Mouse (Mus musculus) forebrain, embryonic 13.5 days (tissue): Measurements from ENCODE around the gene Cyb561. TPM values are rescaled to one million over a fixed set of nuclear protein-coding genes. Genes with fewer than 3 reads are reported as not detected.

Source experiments
- ATAC-seq: fragments of 200-750 bp; cut with Nextera tagmentation; 2 replicates; pipeline ENCODE4 v1.8.0; 2017
- H3K27ac ChIP-seq: fragments of 300-500 bp; sonication (generic); 2 replicates; pipeline ENCODE4 v1.5.1; 2015; ENCODE audit warnings: inconsistent platforms, mild to moderate bottlenecking, moderate library complexity
- H3K27me3 ChIP-seq: fragments of 300-500 bp; sonication (generic); 2 replicates; pipeline ENCODE4 v1.6.1; 2015; ENCODE audit warnings: mild to moderate bottlenecking, inconsistent platforms
- H3K36me3 ChIP-seq: fragments of 300-500 bp; sonication (generic); 2 replicates; pipeline ENCODE4 v1.6.1; 2015; ENCODE audit warnings: mild to moderate bottlenecking, inconsistent platforms; ENCODE audit not compliant: poor library complexity, severe bottlenecking
- H3K4me1 ChIP-seq: fragments of 300-500 bp; sonication (generic); 2 replicates; pipeline ENCODE4 v1.6.1; 2015; ENCODE audit warnings: inconsistent platforms
- H3K4me2 ChIP-seq: fragments of 300-500 bp; sonication (generic); 2 replicates; pipeline ENCODE4 v1.6.1; 2015; ENCODE audit warnings: inconsistent platforms, mild to moderate bottlenecking, moderate library complexity
- H3K4me3 ChIP-seq: fragments of 300-500 bp; sonication (generic); 2 replicates; pipeline ENCODE4 v1.5.1; 2015; ENCODE audit warnings: mild to moderate bottlenecking, inconsistent platforms
- H3K9ac ChIP-seq: fragments of 300-500 bp; sonication (generic); 2 replicates; pipeline ENCODE4 v1.6.1; 2015; ENCODE audit warnings: mild to moderate bottlenecking, inconsistent platforms
- H3K9me3 ChIP-seq: fragments of 300-500 bp; sonication (generic); replicated peaks from 2 replicates; pipeline ENCODE4 v1.6.1; 2016; ENCODE audit warnings: inconsistent platforms
- WGBS: fragments of 180-500 bp; shearing (Covaris S2); methylation state at CpG from one replicate; pipeline ENCODE4 v1.1.7; 2015; 5-methylcytosine and 5-hydroxymethylcytosine counted together
- polyA plus RNA-seq: library from polyadenylated mRNA; unstranded; fragments of >200 nt; fragmentation: Nextera tagmentation; extraction: Ambion mirVana; gene quantifications from 2 replicates; pipeline ENCODE4 v1.2.1, GENCODE M21; 2015

The Cyb561 gene
- polyA plus RNA-seq, 1 experiment from 2014 or later: 17.2 TPM

GRCm38 (mm10) chr11:105934816-105935215, 18.3 kb downstream of the Cyb561 start:
- no peaks in the 10 kb centered on the region for H3K9me3 ChIP-seq
- no peak overlapping the region for H3K27ac ChIP-seq
- H3K27me3 ChIP-seq: no peaks in the 10 kb centered on the region

GRCm38 (mm10) chr11:105934303-105934711, 18.8 kb downstream of the Cyb561 start:
- H3K4me1 ChIP-seq: peaks cover 4% of the 10 kb centered on the region; the same call in 1 of the 2 replicates
- H3K27me3 ChIP-seq: no peaks in the 10 kb centered on the region
- no peak overlapping the region for H3K4me2 ChIP-seq
- no peaks in the 10 kb centered on the region for H3K36me3 ChIP-seq
- ATAC-seq: no peak
- WGBS: 71% methylated on average over 5 of the region's 5 CpGs
- no peak overlapping the region for H3K4me3 ChIP-seq
- H3K9ac ChIP-seq: no peak overlapping the region
- H3K27ac ChIP-seq: no peak overlapping the region
- no peaks in the 10 kb centered on the region for H3K9me3 ChIP-seq

More at GRCm38 (mm10) chr11:105934816-105935215, 18.3 kb downstream of the Cyb561 start:
- no peak for ATAC-seq
- Histone ChIP-seq H3K4me1 (peaks cover 4% of the 10 kb centered on the region; the same call in 1 of the 2 replicates), H3K4me2 (no peak overlapping the region), H3K4me3 (no peak overlapping the region), H3K36me3 (no peaks in the 10 kb centered on the region), H3K9ac (no peak overlapping the region)
- 46% methylated on average over 6 of the region's 6 CpGs for WGBS

GRCm38 (mm10) chr11:105933746-105934145, 19.4 kb downstream of the Cyb561 start:
- Histone ChIP-seq H3K27me3 (no peaks in the 10 kb centered on the region), H3K4me2 (no peak overlapping the region), H3K9me3 (no peaks in the 10 kb centered on the region), H3K4me3 (no peak overlapping the region), H3K4me1 (peaks cover 3% of the 10 kb centered on the region; the same call in 1 of the 2 replicates), H3K9ac (no peak overlapping the region), H3K27ac (no peak overlapping the region), H3K36me3 (no peaks in the 10 kb centered on the region)
- WGBS: 86% methylated on average over 8 of the region's 8 CpGs
- no peak for ATAC-seq

- WGBS: 85% methylated on average over 3 of the region's 3 CpGs
- no peak for ATAC-seq
Observed at GRCm38 (mm10) chr11:105931380-105931779, 21.8 kb downstream of the Cyb561 start.

GRCm38 (mm10) chr11:105928171-105928570, 25.0 kb downstream of the Cyb561 start:
- no peak overlapping the region for H3K4me3 ChIP-seq
- H3K27me3 ChIP-seq: no peaks in the 10 kb centered on the region
- H3K36me3 ChIP-seq: peaks cover 9% of the 10 kb centered on the region
- WGBS: 72% methylated on average over 5 of the region's 5 CpGs
- no peak for ATAC-seq
- H3K4me2 ChIP-seq: no peak overlapping the region
- H3K9ac ChIP-seq: no peak overlapping the region
- H3K9me3 ChIP-seq: no peaks in the 10 kb centered on the region
- H3K27ac ChIP-seq: no peak overlapping the region
- peaks cover 5% of the 10 kb centered on the region for H3K4me1 ChIP-seq

More at GRCm38 (mm10) chr11:105931380-105931779, 21.8 kb downstream of the Cyb561 start:
- Histone ChIP-seq H3K27me3 (no peaks in the 10 kb centered on the region), H3K4me2 (no peak overlapping the region), H3K4me3 (no peak overlapping the region), H3K27ac (no peak overlapping the region), H3K9me3 (no peaks in the 10 kb centered on the region), H3K4me1 (peaks cover 5% of the 10 kb centered on the region), H3K9ac (no peak overlapping the region), H3K36me3 (no peaks in the 10 kb centered on the region)

GRCm38 (mm10) chr11:105927065-105928030, 25.8 kb downstream of the Cyb561 start:
- no peaks in the 10 kb centered on the region for H3K27me3 ChIP-seq
- peaks cover 5% of the 10 kb centered on the region for H3K4me1 ChIP-seq
- H3K27ac ChIP-seq: peak overlapping the region; percentile 19; the same call in 1 of the 2 replicates
- H3K36me3 ChIP-seq: peaks cover 17% of the 10 kb centered on the region
- H3K4me2 ChIP-seq: no peak overlapping the region
- no peak overlapping the region for H3K9ac ChIP-seq
- H3K9me3 ChIP-seq: no peaks in the 10 kb centered on the region
- WGBS: 57% methylated on average over 14 of the region's 14 CpGs
- peak; percentile 84 for ATAC-seq
- H3K4me3 ChIP-seq: no peak overlapping the region

- Histone ChIP-seq H3K9ac (no peak overlapping the region), H3K27ac (no peak overlapping the region), H3K27me3 (no peaks in the 10 kb centered on the region), H3K4me2 (no peak overlapping the region), H3K4me1 (peaks cover 5% of the 10 kb centered on the region), H3K4me3 (no peak overlapping the region), H3K9me3 (no peaks in the 10 kb centered on the region), H3K36me3 (peaks cover 46% of the 10 kb centered on the region)
- WGBS: 89% methylated on average over 20 of the region's 20 CpGs
- no peak for ATAC-seq
Observed at GRCm38 (mm10) chr11:105922769-105923663, 30.1 kb downstream of the Cyb561 start.

GRCm38 (mm10) chr11:105921275-105921674, 31.9 kb downstream of the Cyb561 start:
- Histone ChIP-seq H3K9me3 (no peaks in the 10 kb centered on the region), H3K9ac (no peak overlapping the region), H3K4me3 (no peak overlapping the region), H3K4me1 (no peaks in the 10 kb centered on the region), H3K27me3 (no peaks in the 10 kb centered on the region), H3K27ac (no peak overlapping the region), H3K36me3 (peaks cover 59% of the 10 kb centered on the region), H3K4me2 (no peak overlapping the region)
- ATAC-seq: no peak
- WGBS: 94% methylated on average over 5 of the region's 5 CpGs

GRCm38 (mm10) chr11:105920836-105921235, 32.3 kb downstream of the Cyb561 start:
- Histone ChIP-seq H3K36me3 (peaks cover 63% of the 10 kb centered on the region), H3K4me1 (no peaks in the 10 kb centered on the region), H3K9me3 (no peaks in the 10 kb centered on the region), H3K4me2 (no peak overlapping the region), H3K27ac (no peak overlapping the region), H3K27me3 (no peaks in the 10 kb centered on the region), H3K4me3 (no peak overlapping the region), H3K9ac (no peak overlapping the region)
- no peak for ATAC-seq
- WGBS: 90% methylated on average over 2 of the region's 2 CpGs

- H3K4me1 ChIP-seq: no peaks in the 10 kb centered on the region
- H3K27ac ChIP-seq: no peak overlapping the region
- no peaks in the 10 kb centered on the region for H3K9me3 ChIP-seq
- no peak for ATAC-seq
- no peak overlapping the region for H3K4me2 ChIP-seq
- WGBS: 87% methylated on average over 3 of the region's 3 CpGs
- peaks cover 63% of the 10 kb centered on the region for H3K36me3 ChIP-seq
- no peaks in the 10 kb centered on the region for H3K27me3 ChIP-seq
- no peak overlapping the region for H3K9ac ChIP-seq
- no peak overlapping the region for H3K4me3 ChIP-seq
Observed at GRCm38 (mm10) chr11:105920098-105920785, 32.9 kb downstream of the Cyb561 start.

GRCm38 (mm10) chr11:105913580-105913979, 39.6 kb downstream of the Cyb561 start:
- Histone ChIP-seq H3K4me1 (no peaks in the 10 kb centered on the region), H3K4me3 (no peak overlapping the region), H3K9ac (no peak overlapping the region), H3K9me3 (no peaks in the 10 kb centered on the region), H3K36me3 (peaks cover 39% of the 10 kb centered on the region), H3K4me2 (no peak overlapping the region), H3K27ac (no peak overlapping the region), H3K27me3 (no peaks in the 10 kb centered on the region)
- 51% methylated on average over 5 of the region's 5 CpGs for WGBS
- ATAC-seq: no peak
